Mouse (Mus musculus) lung, embryonic 15.5 days (tissue): Measurements from ENCODE around the gene A930018P22Rik. TPM values are rescaled to one million over a fixed set of nuclear protein-coding genes. Genes with fewer than 3 reads are reported as not detected.
A peak's percentile ranks its signal among the peaks of the same experiment; 100 is the strongest.
"Not testable (repeated sequence)": the region's sequence is repeated elsewhere in the genome, so short reads cannot be mapped to it uniquely, and the experiment has no call there.

Source experiments
- ATAC-seq: fragments of 200-750 bp; cut with Nextera tagmentation; 2 replicates; pipeline ENCODE4 v1.8.0; 2017; ENCODE audit warnings: moderate number of reproducible peaks, borderline replicate concordance; ENCODE audit not compliant: low FRiP score, low TSS enrichment; ENCODE audit errors: extremely low read depth
- H3K27ac ChIP-seq: fragments of 300-500 bp; sonication (generic); 2 replicates; pipeline ENCODE4 v1.5.1; 2015; ENCODE audit warnings: moderate library complexity, mild to moderate bottlenecking, inconsistent platforms
- H3K27me3 ChIP-seq: fragments of 300-500 bp; sonication (generic); 2 replicates; pipeline ENCODE4 v1.6.1; 2015; ENCODE audit warnings: inconsistent platforms
- H3K36me3 ChIP-seq: fragments of 300-500 bp; sonication (generic); 2 replicates; pipeline ENCODE4 v1.6.1; 2015; ENCODE audit warnings: inconsistent platforms
- H3K4me1 ChIP-seq: fragments of 300-500 bp; sonication (generic); 2 replicates; pipeline ENCODE4 v1.6.1; 2015; ENCODE audit warnings: inconsistent platforms
- H3K4me2 ChIP-seq: fragments of 300-500 bp; sonication (generic); 2 replicates; pipeline ENCODE4 v1.6.1; 2015; ENCODE audit warnings: inconsistent platforms, mild to moderate bottlenecking, moderate library complexity
- H3K4me3 ChIP-seq: fragments of 300-500 bp; sonication (generic); 2 replicates; pipeline ENCODE4 v1.5.1; 2015; ENCODE audit warnings: mild to moderate bottlenecking, inconsistent platforms
- H3K9ac ChIP-seq: fragments of 300-500 bp; sonication (generic); 2 replicates; pipeline ENCODE4 v1.6.1; 2015; ENCODE audit warnings: inconsistent platforms
- H3K9me3 ChIP-seq: fragments of 300-500 bp; sonication (generic); 2 replicates; pipeline ENCODE4 v1.6.1; 2016; ENCODE audit warnings: inconsistent platforms
- WGBS: fragments of 180-500 bp; shearing (Covaris S2); methylation state at CpG from one replicate; pipeline ENCODE4 v1.1.7; 2015; 5-methylcytosine and 5-hydroxymethylcytosine counted together
- polyA plus RNA-seq: library from polyadenylated mRNA; unstranded; fragments of >200 nt; fragmentation: Nextera tagmentation; extraction: Ambion mirVana; gene quantifications from 2 replicates; pipeline ENCODE4 v1.2.1, GENCODE M21; 2015

A930018P22Rik gene
- not detected in 2 replicates for polyA plus RNA-seq

DNA sequence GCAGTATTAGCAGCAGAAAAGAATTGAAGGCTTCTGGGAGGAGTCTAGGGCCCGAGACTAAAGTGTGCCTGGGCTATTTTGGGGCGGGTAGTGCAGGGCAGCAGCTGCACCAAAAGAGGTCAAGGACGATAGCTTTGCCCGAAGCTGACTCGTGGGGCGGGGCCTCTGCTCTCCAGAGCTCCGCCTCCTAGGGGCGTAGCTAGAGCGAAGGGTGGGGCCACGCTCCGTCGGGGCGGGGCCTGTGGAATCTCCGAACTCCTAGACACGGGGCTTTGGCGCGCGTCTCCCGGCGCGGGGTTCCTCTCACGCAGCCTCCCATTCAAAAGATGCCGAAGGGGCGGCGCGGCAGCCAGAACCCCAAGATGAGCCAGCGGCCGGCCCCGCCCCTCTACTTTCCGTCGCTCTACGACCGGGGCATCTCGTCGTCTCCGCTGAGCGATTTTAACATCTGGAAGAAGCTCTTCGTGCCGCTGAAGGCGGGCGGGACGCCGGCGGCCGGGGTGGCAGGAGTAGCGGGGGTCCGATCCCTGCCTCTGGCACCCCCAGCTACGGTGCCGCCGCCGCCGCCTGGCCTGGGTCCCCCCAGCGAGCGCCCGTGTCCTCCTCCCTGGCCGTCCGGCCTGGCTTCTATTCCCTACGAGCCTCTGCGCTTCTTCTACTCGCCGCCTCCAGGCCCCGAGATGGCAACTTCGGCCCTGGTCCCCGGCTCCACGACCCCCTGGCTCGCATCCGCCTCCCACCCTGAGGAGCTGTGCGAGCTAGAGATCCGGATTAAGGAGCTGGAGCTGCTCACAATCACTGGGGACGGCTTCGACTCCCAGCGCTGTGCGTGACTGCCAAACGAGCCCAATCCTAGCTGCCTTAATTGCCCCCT lies at the start of gene A930018P22Rik:
Gene A930018P22Rik, plus strand, starts transcription at position 265 of the 874 bp plus-strand sequence.
- Histone ChIP-seq H3K4me3 (peak within 1 kb of the TSS; percentile 63), H3K36me3 (no peaks in the 10 kb centered on the region), H3K9ac (peak within 1 kb of the TSS; percentile 64), H3K9me3 (no peaks in the 10 kb centered on the region), H3K4me2 (peak within 1 kb of the TSS; percentile 93), H3K27me3 (peaks cover 22% of the 10 kb centered on the region), H3K4me1 (peaks cover 17% of the 10 kb centered on the region), H3K27ac (peak within 1 kb of the TSS; percentile 39; the same call in 1 of the 2 replicates)
- under 1% methylated on average over 74 of the region's 74 CpGs for WGBS
- ATAC-seq, result peak; percentile 97

GRCm38 (mm10) chr2:104078285-104078684 lies 44.3 kb upstream of the A930018P22Rik start:
- H3K4me3 ChIP-seq, H3K27me3 ChIP-seq, H3K4me2 ChIP-seq, H3K27ac ChIP-seq, H3K4me1 ChIP-seq, H3K9ac ChIP-seq, H3K36me3 ChIP-seq, H3K9me3 ChIP-seq, ATAC-seq: not testable (repeated sequence)
- WGBS, result 51% methylated on average over 5 of the region's 5 CpGs

- not testable (repeated sequence) for H3K9ac ChIP-seq, ATAC-seq
These were observed 41.0 kb upstream of the A930018P22Rik start for GRCm38 (mm10) chr2:104081436-104082050.

GRCm38 (mm10) chr2:104082474-104082873 lies 40.1 kb upstream of the A930018P22Rik start:
- Histone ChIP-seq H3K9ac (no peak overlapping the region), H3K4me3 (no peak overlapping the region), H3K4me2 (no peak overlapping the region), H3K27me3 (no peaks in the 10 kb centered on the region), H3K36me3 (no peaks in the 10 kb centered on the region), H3K4me1 (no peaks in the 10 kb centered on the region), H3K9me3 (no peaks in the 10 kb centered on the region), H3K27ac (no peak overlapping the region)
- ATAC-seq, result no peak

More at GRCm38 (mm10) chr2:104081436-104082050, 41.0 kb upstream of the A930018P22Rik start:
- not testable (repeated sequence) for H3K9me3 ChIP-seq, H3K4me2 ChIP-seq, H3K36me3 ChIP-seq, H3K27me3 ChIP-seq, H3K4me3 ChIP-seq, H3K4me1 ChIP-seq, H3K27ac ChIP-seq
- no CpG with 5 or more reads among the region's 1 CpGs for WGBS

GRCm38 (mm10) chr2:104084027-104084426 lies 38.5 kb upstream of the A930018P22Rik start:
- not testable (repeated sequence) for H3K9ac ChIP-seq, H3K4me2 ChIP-seq, ATAC-seq, H3K9me3 ChIP-seq, H3K27ac ChIP-seq, H3K36me3 ChIP-seq, H3K4me3 ChIP-seq, H3K4me1 ChIP-seq, H3K27me3 ChIP-seq

DNA sequence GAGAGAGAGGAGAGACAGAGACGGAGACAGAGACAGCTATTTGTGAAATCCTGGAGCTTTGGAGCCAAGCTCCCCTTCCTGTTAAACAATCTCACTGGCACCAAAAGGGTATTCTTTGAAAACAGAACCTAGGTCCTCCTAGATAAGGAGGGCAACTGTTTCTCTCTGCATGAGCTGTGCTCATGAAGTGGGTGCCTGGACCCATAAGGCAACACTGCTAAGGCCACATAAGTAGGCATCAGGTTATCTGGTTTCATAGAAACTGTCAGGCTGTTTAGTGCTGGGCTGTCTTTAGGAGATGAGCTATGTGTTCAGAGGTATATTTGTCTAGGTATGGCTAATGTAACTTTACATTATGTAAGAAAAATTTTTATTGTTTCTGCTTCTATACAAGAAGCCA lies 35.0 kb upstream of the A930018P22Rik start:
- H3K9ac ChIP-seq, H3K9me3 ChIP-seq, ATAC-seq, H3K4me2 ChIP-seq, H3K4me1 ChIP-seq, H3K4me3 ChIP-seq, H3K27ac ChIP-seq, H3K36me3 ChIP-seq, H3K27me3 ChIP-seq: not testable (repeated sequence)
- WGBS, result 80% methylated on average over 1 of the region's 1 CpGs

DNA sequence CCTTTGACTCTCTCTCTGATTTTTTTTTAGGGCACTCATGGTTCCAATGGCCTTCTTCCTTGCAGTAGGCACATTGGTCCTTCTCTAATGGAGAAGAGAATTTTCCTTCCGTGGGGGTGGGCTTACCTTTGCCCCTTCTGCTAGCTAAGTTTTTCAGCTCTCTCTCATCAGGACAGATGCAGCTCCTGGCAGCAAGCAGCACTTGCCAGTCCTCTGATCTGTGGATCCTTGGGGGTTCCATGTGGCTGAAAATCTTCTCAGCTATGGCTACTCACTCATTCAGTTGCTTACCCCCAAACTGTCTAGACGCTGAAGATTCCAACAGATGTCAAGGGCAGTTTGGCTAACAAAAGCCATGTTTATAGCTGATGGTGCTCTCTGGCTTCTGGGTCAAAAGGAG lies 29.3 kb upstream of the A930018P22Rik start:
- H3K4me1 ChIP-seq, result peaks cover 5% of the 10 kb centered on the region; the same call in 1 of the 2 replicates
- 79% methylated on average over 2 of the region's 2 CpGs for WGBS
- H3K9ac ChIP-seq, result no peak overlapping the region
- no peak for ATAC-seq
- no peak overlapping the region for H3K4me2 ChIP-seq
- no peaks in the 10 kb centered on the region for H3K27me3 ChIP-seq
- no peaks in the 10 kb centered on the region for H3K36me3 ChIP-seq
- H3K4me3 ChIP-seq, result no peak overlapping the region
- H3K27ac ChIP-seq, result no peak overlapping the region
- no peaks in the 10 kb centered on the region for H3K9me3 ChIP-seq

- Histone ChIP-seq H3K4me2 (peak within 1 kb of the TSS; percentile 58), H3K9me3 (no peaks in the 10 kb centered on the region), H3K4me3 (peak within 1 kb of the TSS; percentile 50), H3K4me1 (peaks cover 13% of the 10 kb centered on the region), H3K9ac (peak within 1 kb of the TSS; percentile 39), H3K36me3 (no peaks in the 10 kb centered on the region), H3K27me3 (no peaks in the 10 kb centered on the region), H3K27ac (peak within 1 kb of the TSS; percentile 51)
- 9% methylated on average over 15 of the region's 15 CpGs for WGBS
- peak; percentile 93 for ATAC-seq
These were observed 26.8 kb upstream of the A930018P22Rik start, which contains the start of gene Cd59a for GRCm38 (mm10) chr2:104095741-104096213. Gene Cd59a, plus strand, starts transcription at chr2:104095801.

- Histone ChIP-seq H3K4me3 (peak overlapping the region; percentile 50), H3K4me1 (peaks cover 13% of the 10 kb centered on the region), H3K27me3 (no peaks in the 10 kb centered on the region), H3K27ac (peak overlapping the region; percentile 51), H3K36me3 (no peaks in the 10 kb centered on the region), H3K9ac (peak overlapping the region; percentile 39), H3K4me2 (peak overlapping the region; percentile 58), H3K9me3 (no peaks in the 10 kb centered on the region)
- 40% methylated on average over 10 of the region's 10 CpGs for WGBS
- no peak for ATAC-seq
These were observed 26.3 kb upstream of the A930018P22Rik start for GRCm38 (mm10) chr2:104096256-104096655.

DNA sequence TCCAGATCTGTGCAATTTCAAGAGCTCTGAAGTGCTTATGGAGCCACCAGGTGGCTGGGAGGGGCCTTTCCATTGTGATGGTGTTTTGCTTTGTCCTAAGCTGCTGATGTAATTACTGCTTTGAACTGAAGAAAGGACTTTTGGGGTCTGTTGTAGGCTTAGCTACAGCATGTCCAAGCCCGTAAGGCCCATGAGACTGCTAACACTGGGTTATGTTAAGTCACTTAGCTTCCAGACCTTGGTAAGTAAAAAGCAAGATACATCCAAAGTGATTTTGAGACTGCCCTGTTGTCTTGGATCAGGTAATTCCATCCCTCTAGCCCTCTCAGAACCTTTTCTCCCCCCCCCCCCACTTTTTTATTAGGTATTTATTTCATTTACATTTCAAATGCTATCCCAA lies 25.8 kb upstream of the A930018P22Rik start:
- not testable (repeated sequence) for H3K27me3 ChIP-seq, H3K9me3 ChIP-seq, H3K9ac ChIP-seq, H3K36me3 ChIP-seq, ATAC-seq, H3K4me3 ChIP-seq, H3K4me2 ChIP-seq, H3K27ac ChIP-seq
- H3K4me1 ChIP-seq, result peaks cover 13% of the 10 kb centered on the region
- 79% methylated on average over 1 of the region's 1 CpGs for WGBS

- 96% methylated on average over 4 of the region's 4 CpGs for WGBS
- H3K9me3 ChIP-seq, H3K9ac ChIP-seq, H3K36me3 ChIP-seq, H3K27ac ChIP-seq, ATAC-seq, H3K4me2 ChIP-seq, H3K27me3 ChIP-seq, H3K4me3 ChIP-seq: not testable (repeated sequence)
- H3K4me1 ChIP-seq, result peaks cover 13% of the 10 kb centered on the region
These were observed 25.2 kb upstream of the A930018P22Rik start for GRCm38 (mm10) chr2:104097396-104097795.
